Mouse (Mus musculus) left cerebral cortex, postnatal 36 days (tissue): ENCODE results near the gene Capn3. TPM values are rescaled to one million over a fixed set of nuclear protein-coding genes. Genes with fewer than 3 reads are reported as not detected.

Experiments
- DNase-seq, 2 experiments: peaks; one replicate each; pipeline ENCODE4 v3.0.0; 2021 to 2022; ENCODE audit warnings: low spot score in 2 of 2, mixed read lengths in 1 of 2
- intact Hi-C: fragments of 180-260 bp; cut with DNase I; formaldehyde crosslinking; loops from one replicate; pipeline ENCODE4 v1.15.1; 2025
- total RNA-seq, 2 experiments: library from RNA; stranded (reverse); gene quantifications; 2 replicates each; pipeline ENCODE4 v1.2.3; 2021

Capn3 gene
- total RNA-seq, 2 experiments from 2014 or later, result 4.0 to 4.4 TPM

DNA sequence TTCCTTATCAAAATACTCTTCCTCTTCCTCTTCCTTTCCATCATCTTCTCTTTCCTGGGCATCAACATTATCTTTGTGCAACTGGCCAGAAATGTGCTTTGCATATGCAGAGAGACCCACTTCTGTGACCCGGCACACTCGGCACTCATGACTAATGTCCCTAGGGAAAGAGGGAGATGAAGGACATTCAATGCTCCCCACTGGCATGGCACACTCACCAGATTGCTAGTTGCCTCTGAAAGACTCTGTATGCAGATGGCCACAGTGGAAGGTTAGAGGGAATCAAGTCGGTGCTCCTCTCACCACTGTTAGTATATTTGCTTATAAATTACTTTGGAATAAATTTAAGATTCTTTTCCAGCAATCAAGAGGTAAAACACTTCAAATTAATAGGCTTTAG lies 83.5 kb downstream of the Capn3 start:
- no peak for DNase-seq
- intact Hi-C loops, result no loop called here

DNA sequence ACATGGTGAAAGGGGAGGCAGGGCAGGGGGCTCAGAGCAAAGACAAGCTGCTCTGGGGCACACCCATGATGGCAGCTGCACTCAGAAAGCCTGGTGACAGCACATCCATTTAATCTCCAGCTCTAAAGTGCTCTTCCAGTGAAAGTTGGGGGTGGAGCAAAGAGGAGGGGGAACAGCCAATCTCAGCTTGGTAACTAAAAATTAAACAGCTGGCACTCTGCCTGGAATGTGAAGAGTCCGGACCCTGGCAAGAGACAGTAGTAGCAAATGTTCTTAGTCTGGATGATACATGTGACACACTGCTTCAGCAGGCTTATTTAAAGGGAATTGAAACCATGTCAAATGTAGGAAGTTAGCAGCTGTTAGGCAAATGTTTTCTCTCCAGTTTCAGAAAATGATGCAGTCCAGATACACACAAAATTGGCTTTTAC lies 84.0 kb downstream of the Capn3 start:
- DNase-seq, result peak; percentile 57 to 69
- intact Hi-C loops, result loop anchor here (5.0 kb wide), 2 partner anchors 48 to 68 kb away; partner anchors contain the start of genes Haus2 and Lrrc57

DNA sequence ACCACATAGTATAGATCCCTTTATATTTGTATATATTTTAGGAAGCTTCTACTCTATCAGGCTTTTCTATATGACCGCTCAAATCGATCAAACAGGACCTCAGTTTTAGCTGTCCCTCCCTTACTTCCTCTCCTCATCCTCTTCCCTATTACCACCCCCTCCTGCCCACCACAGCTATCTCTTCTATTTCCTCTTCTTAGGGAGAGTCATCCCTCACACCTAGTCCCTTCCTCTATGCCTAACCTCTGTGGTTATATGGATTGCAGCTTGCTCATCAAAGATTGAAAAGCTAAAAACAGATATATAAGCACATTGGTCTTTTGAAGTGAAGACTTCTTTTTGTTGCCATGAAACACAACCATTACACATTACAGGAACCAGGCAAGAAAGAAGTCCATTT lies 88.9 kb downstream of the Capn3 start:
- DNase-seq, result no peak
- intact Hi-C loops, result loop anchor here (5.0 kb wide), 2 partner anchors 43 to 63 kb away; partner anchors contain the start of genes Haus2 and Lrrc57

Other genes with a start within 250 kb of the Capn3 start
- gene Pla2g4e, start 210.7 kb upstream of the Capn3 start, total RNA-seq, result 10 to 100 TPM; 18.5 to 21.7 TPM
- under 1 TPM in 1 of 2 experiments, not detected in 1; 0.11 TPM for gene Pla2g4d, start 166.8 kb upstream of the Capn3 start, total RNA-seq
- gene Pla2g4f, start 141.9 kb upstream of the Capn3 start, total RNA-seq, result not detected
- gene Vps39, start 102.9 kb upstream of the Capn3 start, total RNA-seq, result 10 to 100 TPM; 65.5 to 74.3 TPM
- 10 to 100 TPM; 14.2 to 15.0 TPM for gene Ganc, start 52.1 kb upstream of the Capn3 start, total RNA-seq
- 10 to 100 TPM; 35.1 to 40.0 TPM for gene Tmem87a, start 51.9 kb upstream of the Capn3 start, total RNA-seq
- gene Zfp106, start 107.8 kb downstream of the Capn3 start, total RNA-seq, result 100 to 1,000 TPM; 154 to 162 TPM
- gene Snap23, start 111.7 kb downstream of the Capn3 start, total RNA-seq, result 10 to 100 TPM; 13.3 to 15.9 TPM
- 10 to 100 TPM; 14.0 to 15.1 TPM for gene Haus2, start 153.4 kb downstream of the Capn3 start, total RNA-seq
- gene Lrrc57, start 153.5 kb downstream of the Capn3 start, total RNA-seq, result 10 to 100 TPM; 34.5 to 44.9 TPM
- 10 to 100 TPM in 1 of 2 experiments, 1 to 10 TPM in 1; 7.1 to 10.2 TPM for gene Stard9, start 173.1 kb downstream of the Capn3 start, total RNA-seq